Mouse (Mus musculus) intestine, embryonic 16.5 days (tissue): ENCODE measurements around the gene Sos1. TPM values are rescaled to one million over a fixed set of nuclear protein-coding genes. Genes with fewer than 3 reads are reported as not detected.

Experiments
- ATAC-seq: fragments of 200-750 bp; cut with Nextera tagmentation; 2 replicates; pipeline ENCODE4 v1.8.0; 2017; ENCODE audit warnings: moderate TSS enrichment, moderate library complexity
- H3K27ac ChIP-seq: fragments of 300-500 bp; sonication (generic); 2 replicates; pipeline ENCODE4 v1.5.1; 2014; ENCODE audit warnings: mild to moderate bottlenecking, low read length
- H3K27me3 ChIP-seq: fragments of 300-500 bp; sonication (generic); replicated peaks from 2 replicates; pipeline ENCODE4 v1.6.1; 2014; ENCODE audit warnings: low read length, control low read depth, mixed read lengths; ENCODE audit not compliant: control insufficient read depth, insufficient read depth
- H3K36me3 ChIP-seq: fragments of 300-500 bp; sonication (generic); 2 replicates; pipeline ENCODE4 v1.6.1; 2014; ENCODE audit warnings: low read length, control low read depth; ENCODE audit not compliant: control insufficient read depth, insufficient read depth
- H3K4me1 ChIP-seq: fragments of 300-500 bp; sonication (generic); 2 replicates; pipeline ENCODE4 v1.6.1; 2014; ENCODE audit warnings: low read length, control low read depth, mixed read lengths; ENCODE audit not compliant: control insufficient read depth, insufficient read depth
- H3K4me2 ChIP-seq: fragments of 300-500 bp; sonication (generic); 2 replicates; pipeline ENCODE4 v1.6.1; 2014; ENCODE audit warnings: low read depth, low read length, control low read depth
- H3K4me3 ChIP-seq: fragments of 300-500 bp; sonication (generic); 2 replicates; pipeline ENCODE4 v1.5.1; 2014; ENCODE audit warnings: mild to moderate bottlenecking, low read length
- H3K9ac ChIP-seq: fragments of 300-500 bp; sonication (generic); 2 replicates; pipeline ENCODE4 v1.6.1; 2014; ENCODE audit warnings: low read depth, low read length
- H3K9me3 ChIP-seq: fragments of 300-500 bp; sonication (generic); 2 replicates; pipeline ENCODE4 v1.6.1; 2016; ENCODE audit warnings: low read length, control low read depth; ENCODE audit not compliant: control insufficient read depth
- WGBS: fragments of 180-500 bp; shearing (Covaris S2); extraction: QIAGEN DNeasy Blood & Tissue Kit; methylation state at CpG from one replicate; pipeline ENCODE4 v1.1.7; 2014; 5-methylcytosine and 5-hydroxymethylcytosine counted together
- polyA plus RNA-seq: library from polyadenylated mRNA; unstranded; fragments of >200 nt; fragmentation: Nextera tagmentation; extraction: Ambion mirVana; gene quantifications from 2 replicates; pipeline ENCODE4 v1.2.1, GENCODE M21; 2015

Sos1 gene
- polyA plus RNA-seq, result 2.7 TPM in 2 replicates

DNA sequence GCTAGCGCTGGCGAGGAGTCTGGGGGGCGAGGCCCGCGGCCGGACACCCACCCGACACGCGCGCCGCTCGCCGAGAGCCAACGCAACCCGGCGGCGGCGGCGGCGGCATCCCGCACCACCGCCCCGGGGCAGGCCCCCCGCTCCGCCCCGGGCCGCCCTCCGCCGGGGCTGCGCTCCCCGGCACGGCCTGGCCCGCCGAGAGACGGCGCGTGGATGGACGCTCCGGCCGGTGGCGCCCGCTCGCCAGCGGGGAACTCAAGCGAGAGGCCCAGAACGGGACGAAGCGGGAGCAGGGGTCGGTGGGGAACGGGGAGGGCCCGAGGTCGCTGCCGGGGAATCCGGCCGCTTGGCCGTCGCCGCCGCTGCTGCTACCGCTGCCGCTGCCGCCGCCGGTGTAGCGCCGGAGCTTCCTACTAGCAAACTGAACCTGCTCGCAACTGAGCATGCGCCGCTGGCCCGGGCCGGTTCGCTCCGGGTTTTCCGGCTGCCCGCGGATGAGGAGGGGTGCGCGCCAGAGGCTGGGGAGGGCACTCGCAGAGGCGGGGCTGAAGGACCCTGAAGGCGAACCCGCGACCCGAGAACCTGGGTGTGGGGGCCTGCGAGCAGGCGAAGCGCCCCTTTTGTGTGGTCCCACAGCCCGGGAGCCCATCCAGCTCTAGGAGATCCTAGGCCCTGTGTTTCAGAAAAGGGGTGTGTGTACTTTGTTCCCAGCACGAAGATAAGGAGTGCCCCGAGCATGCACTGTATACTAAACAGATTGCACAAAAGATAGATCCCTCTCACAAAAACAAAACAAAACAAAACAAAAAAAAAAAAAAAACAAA lies at the start of gene Sos1:
Gene Sos1 (minus strand): TSS at position 423 of the 824 bp plus-strand sequence.
- H3K4me2 ChIP-seq, result peak within 1 kb of the TSS; percentile 68
- H3K27me3 ChIP-seq, result no peaks in the 10 kb centered on the region
- peak; percentile 86 for ATAC-seq
- peaks cover 14% of the 10 kb centered on the region for H3K4me1 ChIP-seq
- WGBS, result under 1% methylated on average over 86 of the region's 90 CpGs
- H3K27ac ChIP-seq, result peak within 1 kb of the TSS; percentile 91
- H3K36me3 ChIP-seq, result no peaks in the 10 kb centered on the region
- H3K4me3 ChIP-seq, result peak within 1 kb of the TSS; percentile 94
- no peaks in the 10 kb centered on the region for H3K9me3 ChIP-seq
- peak within 1 kb of the TSS; percentile 95 for H3K9ac ChIP-seq

DNA sequence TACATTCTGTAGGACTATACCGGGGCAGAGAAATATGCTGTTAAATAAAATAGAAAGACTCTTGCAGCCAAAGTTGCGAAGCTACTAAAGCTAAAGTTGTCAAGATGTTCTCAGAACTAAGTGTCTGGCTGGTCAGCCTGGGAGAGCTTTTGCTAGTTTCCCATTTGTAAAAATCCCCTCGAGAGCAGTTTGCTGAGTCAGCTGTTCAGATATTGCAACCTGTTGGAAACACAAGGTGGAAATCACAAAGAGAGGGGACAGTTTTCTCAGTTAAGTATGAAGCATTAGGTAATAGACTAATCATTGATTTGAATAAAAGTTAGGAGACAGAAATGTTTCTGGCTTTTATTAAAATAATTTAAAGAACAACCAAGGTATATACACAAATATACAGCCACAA lies 43.0 kb upstream of the Sos1 start:
- 82% methylated on average over 3 of the region's 3 CpGs for WGBS
- no peak for ATAC-seq

DNA sequence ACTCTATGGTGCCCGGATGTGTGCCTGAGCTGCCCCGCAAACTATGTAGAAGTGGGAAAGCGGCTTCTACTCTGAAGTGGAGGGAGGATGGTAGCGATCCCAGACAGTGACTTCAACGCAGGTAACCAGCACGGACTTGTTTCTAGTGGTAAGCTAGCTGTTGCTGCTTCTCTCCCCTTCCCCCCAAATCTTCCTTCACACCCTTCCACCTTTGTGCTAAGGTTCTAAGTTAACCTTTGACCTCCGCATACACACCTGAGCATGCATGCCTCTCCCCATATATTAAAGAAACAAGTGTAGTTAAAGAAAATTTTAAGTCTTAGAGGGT lies 41.9 kb upstream of the Sos1 start:
- Histone ChIP-seq H3K4me3 (no peak overlapping the region), H3K9ac (no peak overlapping the region), H3K4me2 (no peak overlapping the region), H3K36me3 (no peaks in the 10 kb centered on the region), H3K4me1 (no peaks in the 10 kb centered on the region), H3K27me3 (no peaks in the 10 kb centered on the region), H3K27ac (no peak overlapping the region), H3K9me3 (no peaks in the 10 kb centered on the region)
- WGBS, result 68% methylated on average over 7 of the region's 7 CpGs
- no peak for ATAC-seq

More for the DNA sequence above, 43.0 kb upstream of the Sos1 start:
- H3K36me3 ChIP-seq, result no peaks in the 10 kb centered on the region
- H3K27me3 ChIP-seq, result no peaks in the 10 kb centered on the region
- no peak overlapping the region for H3K9ac ChIP-seq
- no peak overlapping the region for H3K4me3 ChIP-seq
- H3K27ac ChIP-seq, result no peak overlapping the region
- no peak overlapping the region for H3K4me2 ChIP-seq
- no peaks in the 10 kb centered on the region for H3K4me1 ChIP-seq
- no peaks in the 10 kb centered on the region for H3K9me3 ChIP-seq

- Histone ChIP-seq H3K9ac (no peak overlapping the region), H3K27me3 (no peaks in the 10 kb centered on the region), H3K4me3 (no peak overlapping the region), H3K4me1 (no peaks in the 10 kb centered on the region), H3K27ac (no peak overlapping the region), H3K36me3 (no peaks in the 10 kb centered on the region), H3K4me2 (no peak overlapping the region), H3K9me3 (no peaks in the 10 kb centered on the region)
- WGBS, result 72% methylated on average over 4 of the region's 4 CpGs
- no peak for ATAC-seq
These were observed 41.4 kb upstream of the Sos1 start for GRCm38 (mm10) chr17:80521521-80522228.

- Histone ChIP-seq H3K27ac (no peak overlapping the region), H3K36me3 (no peaks in the 10 kb centered on the region), H3K27me3 (no peaks in the 10 kb centered on the region), H3K4me1 (no peaks in the 10 kb centered on the region), H3K4me3 (no peak overlapping the region), H3K9me3 (no peaks in the 10 kb centered on the region), H3K9ac (no peak overlapping the region), H3K4me2 (no peak overlapping the region)
- no peak for ATAC-seq
- 73% methylated on average over 8 of the region's 8 CpGs for WGBS
These were observed 40.3 kb upstream of the Sos1 start for GRCm38 (mm10) chr17:80520537-80520936.

- Histone ChIP-seq H3K4me2 (no peak overlapping the region), H3K4me1 (no peaks in the 10 kb centered on the region), H3K27ac (no peak overlapping the region), H3K9me3 (no peaks in the 10 kb centered on the region), H3K9ac (no peak overlapping the region), H3K27me3 (no peaks in the 10 kb centered on the region), H3K4me3 (no peak overlapping the region), H3K36me3 (no peaks in the 10 kb centered on the region)
- no peak for ATAC-seq
- WGBS, result 92% methylated on average over 12 of the region's 12 CpGs
These were observed 38.6 kb upstream of the Sos1 start for GRCm38 (mm10) chr17:80518811-80519210.

GRCm38 (mm10) chr17:80517244-80517643 lies 37.0 kb upstream of the Sos1 start:
- peak; percentile 29; the same call in 1 of the 2 replicates for ATAC-seq
- H3K27ac ChIP-seq, result no peak overlapping the region
- WGBS, result 66% methylated on average over 9 of the region's 9 CpGs
- H3K9ac ChIP-seq, result no peak overlapping the region
- H3K36me3 ChIP-seq, result no peaks in the 10 kb centered on the region
- H3K4me3 ChIP-seq, result no peak overlapping the region
- no peak overlapping the region for H3K4me2 ChIP-seq
- H3K4me1 ChIP-seq, result no peaks in the 10 kb centered on the region
- no peaks in the 10 kb centered on the region for H3K9me3 ChIP-seq
- H3K27me3 ChIP-seq, result no peaks in the 10 kb centered on the region

DNA sequence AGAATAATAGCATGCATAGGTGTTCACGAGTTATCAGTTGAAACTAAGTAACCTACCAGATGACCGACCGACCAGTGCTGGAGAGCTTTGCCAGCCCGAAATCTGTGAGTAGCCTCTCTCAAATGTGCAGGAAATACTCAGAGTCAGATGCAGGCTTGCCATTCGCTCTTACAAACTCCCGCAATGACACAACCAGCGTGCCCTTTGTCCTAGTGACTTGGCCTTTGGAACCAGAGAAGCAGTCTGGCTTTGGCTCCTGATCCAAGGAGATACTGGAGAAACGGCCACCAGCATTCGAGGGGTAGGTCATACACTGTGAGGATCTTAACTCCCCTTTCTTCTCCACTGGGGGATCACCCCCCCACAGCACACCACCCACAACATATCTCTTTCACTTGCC lies 35.7 kb upstream of the Sos1 start:
- H3K9me3 ChIP-seq, result no peaks in the 10 kb centered on the region
- no peaks in the 10 kb centered on the region for H3K4me1 ChIP-seq
- H3K36me3 ChIP-seq, result no peaks in the 10 kb centered on the region
- H3K9ac ChIP-seq, result no peak overlapping the region
- H3K27ac ChIP-seq, result no peak overlapping the region
- no peaks in the 10 kb centered on the region for H3K27me3 ChIP-seq
- 84% methylated on average over 9 of the region's 9 CpGs for WGBS
- H3K4me3 ChIP-seq, result no peak overlapping the region
- H3K4me2 ChIP-seq, result no peak overlapping the region
- ATAC-seq, result 0 out of 2 replicates have a peak, but pooled peaks have one; percentile 19

DNA sequence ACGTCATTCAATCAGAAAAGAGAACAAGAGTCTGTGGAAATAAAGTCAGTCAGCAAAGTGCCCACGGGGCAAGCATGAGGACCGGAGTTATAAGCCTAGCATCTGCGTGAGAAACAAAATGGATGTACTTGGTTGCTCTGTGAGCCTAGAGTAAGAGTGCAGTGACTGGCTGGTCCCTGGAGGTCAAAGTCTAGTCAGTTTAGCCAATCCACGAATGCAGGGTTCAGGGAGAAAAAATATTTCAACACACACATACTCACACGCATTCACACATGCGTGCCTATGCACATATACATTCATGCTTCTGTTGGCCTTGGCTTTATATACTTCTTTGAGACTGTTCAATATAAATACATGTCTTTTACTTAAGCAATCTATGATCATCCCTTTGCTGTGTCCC lies 35.3 kb upstream of the Sos1 start:
- H3K36me3 ChIP-seq, result no peaks in the 10 kb centered on the region
- no peak overlapping the region for H3K4me2 ChIP-seq
- WGBS, result 89% methylated on average over 7 of the region's 7 CpGs
- H3K27ac ChIP-seq, result no peak overlapping the region
- H3K9me3 ChIP-seq, result no peaks in the 10 kb centered on the region
- H3K27me3 ChIP-seq, result no peaks in the 10 kb centered on the region
- H3K9ac ChIP-seq, result no peak overlapping the region
- H3K4me1 ChIP-seq, result no peaks in the 10 kb centered on the region
- H3K4me3 ChIP-seq, result no peak overlapping the region
- ATAC-seq, result no peak
